Mouse (Mus musculus): ENCODE measurements around the gene Myh14. TPM values are rescaled to one million over a fixed set of nuclear protein-coding genes. Genes with fewer than 3 reads are reported as not detected.

Gene Myh14
- polyA plus RNA-seq, 1 experiment from 2014 or later, result 1.9 TPM

- WGBS, result 80% methylated on average over 2 of the region's 2 CpGs
- Histone ChIP-seq H3K27me3 (ENCODE audit: control insufficient read depth, insufficient read depth, low read length) (peaks cover 16% of the 10 kb centered on the region; the same call in 1 of the 2 replicates), H3K4me3 (ENCODE audit: low read depth, low read length) (no peak overlapping the region), H3K9ac (ENCODE audit: low read length) (no peak overlapping the region), H3K36me3 (ENCODE audit: control insufficient read depth, insufficient read depth, low read length) (no peaks in the 10 kb centered on the region), H3K4me2 (ENCODE audit: low read depth, severe bottlenecking) (no peak overlapping the region), H3K9me3 (ENCODE audit: control insufficient read depth, low read length) (no peaks in the 10 kb centered on the region; the same call in 1 of the 2 replicates), H3K27ac (replicated peaks; ENCODE audit: low read depth, low read length) (no peak overlapping the region), H3K4me1 (ENCODE audit: control insufficient read depth, insufficient read depth, low read length) (0 out of 2 replicates have a peak, but pooled peaks cover 2% of the 10 kb centered on the region)
- DNase-seq (ENCODE audit: low spot score), result no peak
- no peak for ATAC-seq (ENCODE audit: insufficient number of reproducible peaks, low FRiP score, low TSS enrichment, low read depth)
Observed at GRCm38 (mm10) chr7:44666462-44666861, 4.2 kb downstream of the Myh14 start.

- Histone ChIP-seq H3K36me3 (ENCODE audit: control insufficient read depth, insufficient read depth, low read length) (no peaks in the 10 kb centered on the region), H3K4me1 (ENCODE audit: control insufficient read depth, insufficient read depth, low read length) (no peaks in the 10 kb centered on the region), H3K4me3 (ENCODE audit: low read depth, low read length) (no peak overlapping the region), H3K9me3 (ENCODE audit: control insufficient read depth, low read length) (no peaks in the 10 kb centered on the region; the same call in 1 of the 2 replicates), H3K27ac (replicated peaks; ENCODE audit: low read depth, low read length) (no peak overlapping the region), H3K9ac (ENCODE audit: low read length) (no peak overlapping the region), H3K27me3 (ENCODE audit: control insufficient read depth, insufficient read depth, low read length) (0 out of 2 replicates have a peak, but pooled peaks cover 10% of the 10 kb centered on the region), H3K4me2 (ENCODE audit: low read depth, severe bottlenecking) (no peak overlapping the region)
- ATAC-seq (ENCODE audit: insufficient number of reproducible peaks, low FRiP score, low TSS enrichment, low read depth), result no peak
- DNase-seq (ENCODE audit: low spot score), result no peak
- 38% methylated on average over 11 of the region's 11 CpGs for WGBS
Observed at GRCm38 (mm10) chr7:44664731-44665130, 5.9 kb downstream of the Myh14 start.

DNA sequence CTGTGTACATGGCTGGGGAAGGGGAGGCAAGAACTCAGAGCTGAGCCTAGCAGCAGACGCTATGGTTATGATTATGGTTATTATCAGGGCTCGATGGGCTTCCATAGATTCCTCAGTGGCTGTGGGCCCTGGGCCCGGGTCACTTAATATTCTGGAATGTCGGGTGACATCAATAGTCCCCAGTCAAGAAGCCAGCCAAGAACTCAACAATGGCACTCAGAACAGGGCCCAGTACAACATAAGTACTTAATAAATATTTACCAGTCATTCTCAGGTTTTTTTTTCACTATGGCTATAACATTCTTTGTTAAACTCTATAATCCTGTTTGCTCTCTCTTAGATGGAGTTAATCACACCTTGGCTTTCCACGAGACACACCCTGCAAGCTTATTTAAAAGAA lies 7.1 kb downstream of the Myh14 start:
- H3K4me3 ChIP-seq (ENCODE audit: low read depth, low read length), result no peak overlapping the region
- no peaks in the 10 kb centered on the region for H3K36me3 ChIP-seq (ENCODE audit: control insufficient read depth, insufficient read depth, low read length)
- ATAC-seq (ENCODE audit: insufficient number of reproducible peaks, low FRiP score, low TSS enrichment, low read depth), result no peak
- 83% methylated on average over 5 of the region's 5 CpGs for WGBS
- H3K9me3 ChIP-seq (ENCODE audit: control insufficient read depth, low read length), result no peaks in the 10 kb centered on the region; the same call in 1 of the 2 replicates
- no peak overlapping the region for H3K27ac ChIP-seq (replicated peaks; ENCODE audit: low read depth, low read length)
- 0 out of 2 replicates have a peak, but pooled peaks cover 4% of the 10 kb centered on the region for H3K27me3 ChIP-seq (ENCODE audit: control insufficient read depth, insufficient read depth, low read length)
- H3K4me1 ChIP-seq (ENCODE audit: control insufficient read depth, insufficient read depth, low read length), result no peaks in the 10 kb centered on the region
- no peak overlapping the region for H3K9ac ChIP-seq (ENCODE audit: low read length)
- H3K4me2 ChIP-seq (ENCODE audit: low read depth, severe bottlenecking), result no peak overlapping the region
- no peak for DNase-seq (ENCODE audit: low spot score)

DNA sequence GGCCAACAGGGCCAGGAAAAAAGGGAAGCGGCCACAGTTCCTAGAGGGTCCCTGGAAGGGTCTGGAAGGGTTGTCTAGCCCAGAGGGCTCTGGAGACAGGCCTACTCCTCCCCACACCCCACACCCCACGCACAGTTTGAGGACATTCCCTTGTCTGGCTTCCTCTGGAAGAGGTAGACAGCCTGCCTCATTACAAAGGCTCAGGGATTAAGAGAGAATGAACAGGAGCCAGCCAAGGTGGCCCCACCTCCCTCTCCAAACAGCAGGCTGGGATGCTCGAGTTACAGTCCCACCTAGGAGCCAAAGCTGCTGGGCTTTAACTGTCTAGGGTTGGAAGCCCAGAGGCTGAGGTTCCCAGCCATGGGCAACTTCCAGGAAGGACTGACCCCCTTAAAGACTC lies 8.1 kb downstream of the Myh14 start:
- 0 out of 2 replicates have a peak overlapping the region, but pooled peaks have one; percentile 7 for H3K4me2 ChIP-seq (ENCODE audit: low read depth, severe bottlenecking)
- H3K4me3 ChIP-seq (ENCODE audit: low read depth, low read length), result no peak overlapping the region
- H3K9ac ChIP-seq (ENCODE audit: low read length), result no peak overlapping the region
- H3K36me3 ChIP-seq (ENCODE audit: control insufficient read depth, insufficient read depth, low read length), result no peaks in the 10 kb centered on the region
- DNase-seq (ENCODE audit: low spot score), result no peak
- no peaks in the 10 kb centered on the region; the same call in 1 of the 2 replicates for H3K9me3 ChIP-seq (ENCODE audit: control insufficient read depth, low read length)
- no peak for ATAC-seq (ENCODE audit: insufficient number of reproducible peaks, low FRiP score, low TSS enrichment, low read depth)
- H3K27ac ChIP-seq (replicated peaks; ENCODE audit: low read depth, low read length), result no peak overlapping the region
- no peaks in the 10 kb centered on the region for H3K4me1 ChIP-seq (ENCODE audit: control insufficient read depth, insufficient read depth, low read length)
- 7% methylated on average over 3 of the region's 3 CpGs for WGBS
- no peaks in the 10 kb centered on the region for H3K27me3 ChIP-seq (ENCODE audit: control insufficient read depth, insufficient read depth, low read length)

DNA sequence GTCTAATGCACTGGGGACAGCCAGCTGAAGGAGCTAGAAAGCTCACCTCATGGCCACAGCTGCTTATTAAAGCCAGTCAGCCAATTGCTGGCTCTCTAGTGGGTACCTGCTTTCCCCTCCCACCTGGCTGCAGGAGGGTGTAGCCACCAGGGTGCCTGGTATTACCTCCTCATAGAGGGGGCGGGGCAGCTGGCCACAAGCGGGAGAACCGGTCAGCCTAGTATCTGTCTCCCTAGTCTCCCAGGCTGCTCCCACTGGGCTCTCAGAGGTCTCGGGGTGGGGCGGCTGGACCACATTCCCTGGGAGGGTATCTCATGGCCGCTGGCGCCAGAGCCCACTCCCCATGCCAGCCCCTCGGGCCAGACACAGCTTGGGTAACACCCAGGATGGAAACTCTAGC lies 8.5 kb downstream of the Myh14 start:
- Histone ChIP-seq H3K9ac (ENCODE audit: low read length) (no peak overlapping the region), H3K36me3 (ENCODE audit: control insufficient read depth, insufficient read depth, low read length) (no peaks in the 10 kb centered on the region), H3K27ac (replicated peaks; ENCODE audit: low read depth, low read length) (no peak overlapping the region), H3K9me3 (ENCODE audit: control insufficient read depth, low read length) (no peaks in the 10 kb centered on the region; the same call in 1 of the 2 replicates), H3K27me3 (ENCODE audit: control insufficient read depth, insufficient read depth, low read length) (no peaks in the 10 kb centered on the region), H3K4me3 (ENCODE audit: low read depth, low read length) (no peak overlapping the region), H3K4me1 (ENCODE audit: control insufficient read depth, insufficient read depth, low read length) (no peaks in the 10 kb centered on the region), H3K4me2 (ENCODE audit: low read depth, severe bottlenecking) (no peak overlapping the region)
- DNase-seq (ENCODE audit: low spot score) (no peak), ATAC-seq (ENCODE audit: insufficient number of reproducible peaks, low FRiP score, low TSS enrichment, low read depth) (no peak)
- WGBS, result 7% methylated on average over 8 of the region's 8 CpGs

DNA sequence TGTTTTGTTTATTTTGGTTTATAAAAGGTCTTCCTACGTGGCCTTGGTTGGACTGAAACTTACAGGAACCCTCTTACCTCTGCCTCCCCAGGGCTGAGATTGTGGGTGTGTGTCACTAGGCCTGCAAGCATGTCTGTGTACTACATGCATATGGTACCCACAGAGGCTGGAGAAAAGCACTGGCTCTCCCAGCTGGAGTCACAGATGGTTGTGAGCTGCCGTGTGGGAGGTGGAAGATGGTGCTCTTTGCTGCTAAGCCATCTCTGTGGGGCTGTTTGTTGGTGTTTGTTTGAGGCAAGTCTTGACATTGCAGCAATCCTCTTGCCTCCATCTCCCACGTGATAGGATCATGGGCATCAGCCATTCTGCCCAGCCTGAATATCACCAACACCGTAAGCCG lies 9.4 kb downstream of the Myh14 start:
- no peak overlapping the region for H3K4me2 ChIP-seq (ENCODE audit: low read depth, severe bottlenecking)
- H3K9me3 ChIP-seq (ENCODE audit: control insufficient read depth, low read length), result no peaks in the 10 kb centered on the region
- no peak overlapping the region for H3K27ac ChIP-seq (replicated peaks; ENCODE audit: low read depth, low read length)
- H3K4me1 ChIP-seq (ENCODE audit: control insufficient read depth, insufficient read depth, low read length), result no peaks in the 10 kb centered on the region
- H3K27me3 ChIP-seq (ENCODE audit: control insufficient read depth, insufficient read depth, low read length), result no peaks in the 10 kb centered on the region
- H3K36me3 ChIP-seq (ENCODE audit: control insufficient read depth, insufficient read depth, low read length), result no peaks in the 10 kb centered on the region
- ATAC-seq (ENCODE audit: insufficient number of reproducible peaks, low FRiP score, low TSS enrichment, low read depth) (no peak), DNase-seq (ENCODE audit: low spot score) (no peak)
- 77% methylated on average over 5 of the region's 5 CpGs for WGBS
- H3K4me3 ChIP-seq (ENCODE audit: low read depth, low read length), result no peak overlapping the region
- no peak overlapping the region for H3K9ac ChIP-seq (ENCODE audit: low read length)

DNA sequence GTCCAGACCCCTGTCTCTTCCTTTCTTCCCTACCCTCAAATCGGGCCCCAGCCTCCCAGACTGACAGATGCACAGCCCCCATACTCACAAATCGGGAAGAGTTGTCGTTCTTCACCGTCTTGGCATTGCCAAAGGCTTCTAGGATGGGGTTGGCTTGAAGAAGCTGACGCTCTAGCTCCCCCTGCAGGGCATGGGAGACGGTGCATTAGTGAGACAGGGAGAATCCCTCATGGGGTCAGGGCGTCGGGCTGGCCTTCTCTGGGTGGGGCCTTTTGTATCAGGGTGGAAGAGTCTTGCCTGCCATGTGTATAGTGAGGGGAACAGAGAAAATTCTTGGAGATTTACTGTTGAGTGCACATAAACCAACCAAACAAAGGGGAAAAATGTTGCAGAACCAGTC lies 15.1 kb downstream of the Myh14 start:
- Histone ChIP-seq H3K9ac (ENCODE audit: low read length) (no peak overlapping the region), H3K9me3 (ENCODE audit: control insufficient read depth, low read length) (no peaks in the 10 kb centered on the region), H3K4me3 (ENCODE audit: low read depth, low read length) (no peak overlapping the region), H3K4me2 (ENCODE audit: low read depth, severe bottlenecking) (no peak overlapping the region), H3K4me1 (ENCODE audit: control insufficient read depth, insufficient read depth, low read length) (no peaks in the 10 kb centered on the region), H3K36me3 (ENCODE audit: control insufficient read depth, insufficient read depth, low read length) (no peaks in the 10 kb centered on the region), H3K27me3 (ENCODE audit: control insufficient read depth, insufficient read depth, low read length) (no peaks in the 10 kb centered on the region), H3K27ac (replicated peaks; ENCODE audit: low read depth, low read length) (no peak overlapping the region)
- peak; percentile 68 for DNase-seq (ENCODE audit: low spot score)
- WGBS, result 13% methylated on average over 8 of the region's 8 CpGs
- ATAC-seq (ENCODE audit: insufficient number of reproducible peaks, low FRiP score, low TSS enrichment, low read depth), result no peak

- no peak overlapping the region for H3K27ac ChIP-seq (replicated peaks; ENCODE audit: low read depth, low read length)
- H3K4me1 ChIP-seq (ENCODE audit: control insufficient read depth, insufficient read depth, low read length), result no peaks in the 10 kb centered on the region
- H3K9ac ChIP-seq (ENCODE audit: low read length), result no peak overlapping the region
- DNase-seq (ENCODE audit: low spot score) (no peak), ATAC-seq (ENCODE audit: insufficient number of reproducible peaks, low FRiP score, low TSS enrichment, low read depth) (no peak)
- H3K27me3 ChIP-seq (ENCODE audit: control insufficient read depth, insufficient read depth, low read length), result no peaks in the 10 kb centered on the region
- no peak overlapping the region for H3K4me2 ChIP-seq (ENCODE audit: low read depth, severe bottlenecking)
- 53% methylated on average over 8 of the region's 8 CpGs for WGBS
- H3K9me3 ChIP-seq (ENCODE audit: control insufficient read depth, low read length), result no peaks in the 10 kb centered on the region
- H3K4me3 ChIP-seq (ENCODE audit: low read depth, low read length), result no peak overlapping the region
- no peaks in the 10 kb centered on the region for H3K36me3 ChIP-seq (ENCODE audit: control insufficient read depth, insufficient read depth, low read length)
Observed at GRCm38 (mm10) chr7:44653773-44654172, 16.9 kb downstream of the Myh14 start.

GRCm38 (mm10) chr7:44651416-44651815 lies 19.2 kb downstream of the Myh14 start:
- no peaks in the 10 kb centered on the region for H3K27me3 ChIP-seq (ENCODE audit: control insufficient read depth, insufficient read depth, low read length)
- no peak overlapping the region for H3K4me3 ChIP-seq (ENCODE audit: low read depth, low read length)
- DNase-seq (ENCODE audit: low spot score), result no peak
- 76% methylated on average over 7 of the region's 7 CpGs for WGBS
- ATAC-seq (ENCODE audit: insufficient number of reproducible peaks, low FRiP score, low TSS enrichment, low read depth), result no peak
- no peak overlapping the region for H3K4me2 ChIP-seq (ENCODE audit: low read depth, severe bottlenecking)
- H3K27ac ChIP-seq (replicated peaks; ENCODE audit: low read depth, low read length), result no peak overlapping the region
- H3K36me3 ChIP-seq (ENCODE audit: control insufficient read depth, insufficient read depth, low read length), result no peaks in the 10 kb centered on the region
- no peaks in the 10 kb centered on the region for H3K4me1 ChIP-seq (ENCODE audit: control insufficient read depth, insufficient read depth, low read length)
- H3K9ac ChIP-seq (ENCODE audit: low read length), result no peak overlapping the region
- no peaks in the 10 kb centered on the region for H3K9me3 ChIP-seq (ENCODE audit: control insufficient read depth, low read length)

Measured in limb, embryonic 11.5 days (tissue).